Mouse (Mus musculus): ENCODE results near the gene Tmem163. TPM values are rescaled to one million over a fixed set of nuclear protein-coding genes. Genes with fewer than 3 reads are reported as not detected.
A peak's percentile ranks its signal among the peaks of the same experiment; 100 is the strongest.

Tmem163 gene
- polyA plus RNA-seq, 1 experiment from 2014 or later: 1.0 TPM

GRCm38 (mm10) chr1:127465292-127465691, 214.1 kb downstream of the Tmem163 start:
- H3K9ac ChIP-seq (replicated peaks; ENCODE audit: low read depth, low read length): no peak overlapping the region
- no peak overlapping the region for H3K4me3 ChIP-seq (ENCODE audit: low read depth, low read length)
- no peaks in the 10 kb centered on the region for H3K4me1 ChIP-seq (ENCODE audit: control insufficient read depth, insufficient read depth, low read length)
- no peak for ATAC-seq (ENCODE audit: insufficient number of reproducible peaks, insufficient read depth, low FRiP score, low read depth)
- H3K4me2 ChIP-seq (replicated peaks; ENCODE audit: low read depth, low read length): no peak overlapping the region
- WGBS: 73% methylated on average over 6 of the region's 6 CpGs
- H3K36me3 ChIP-seq (ENCODE audit: control insufficient read depth, insufficient read depth, low read length): no peaks in the 10 kb centered on the region
- H3K27ac ChIP-seq (ENCODE audit: low read length): no peak overlapping the region
- H3K9me3 ChIP-seq (ENCODE audit: control insufficient read depth, low read depth, low read length): no peaks in the 10 kb centered on the region
- H3K27me3 ChIP-seq (ENCODE audit: control insufficient read depth, insufficient read depth, low read length): no peaks in the 10 kb centered on the region

GRCm38 (mm10) chr1:127464041-127464440, 215.3 kb downstream of the Tmem163 start:
- Histone ChIP-seq H3K36me3 (ENCODE audit: control insufficient read depth, insufficient read depth, low read length) (no peaks in the 10 kb centered on the region; the same call in 1 of the 2 replicates), H3K4me1 (ENCODE audit: control insufficient read depth, insufficient read depth, low read length) (no peaks in the 10 kb centered on the region), H3K4me3 (ENCODE audit: low read depth, low read length) (no peak overlapping the region), H3K4me2 (replicated peaks; ENCODE audit: low read depth, low read length) (no peak overlapping the region), H3K27ac (ENCODE audit: low read length) (no peak overlapping the region), H3K27me3 (ENCODE audit: control insufficient read depth, insufficient read depth, low read length) (no peaks in the 10 kb centered on the region), H3K9ac (replicated peaks; ENCODE audit: low read depth, low read length) (no peak overlapping the region), H3K9me3 (ENCODE audit: control insufficient read depth, low read depth, low read length) (no peaks in the 10 kb centered on the region)
- no peak for ATAC-seq (ENCODE audit: insufficient number of reproducible peaks, insufficient read depth, low FRiP score, low read depth)
- 75% methylated on average over 6 of the region's 6 CpGs for WGBS

GRCm38 (mm10) chr1:127461017-127461416, 218.3 kb downstream of the Tmem163 start:
- no peak for ATAC-seq (ENCODE audit: insufficient number of reproducible peaks, insufficient read depth, low FRiP score, low read depth)
- no peaks in the 10 kb centered on the region for H3K27me3 ChIP-seq (ENCODE audit: control insufficient read depth, insufficient read depth, low read length)
- H3K4me1 ChIP-seq (ENCODE audit: control insufficient read depth, insufficient read depth, low read length): no peaks in the 10 kb centered on the region
- H3K27ac ChIP-seq (ENCODE audit: low read length): no peak overlapping the region
- H3K9me3 ChIP-seq (ENCODE audit: control insufficient read depth, low read depth, low read length): no peaks in the 10 kb centered on the region
- 87% methylated on average over 9 of the region's 9 CpGs for WGBS
- no peaks in the 10 kb centered on the region; the same call in 1 of the 2 replicates for H3K36me3 ChIP-seq (ENCODE audit: control insufficient read depth, insufficient read depth, low read length)
- H3K4me3 ChIP-seq (ENCODE audit: low read depth, low read length): no peak overlapping the region
- no peak overlapping the region for H3K9ac ChIP-seq (replicated peaks; ENCODE audit: low read depth, low read length)
- no peak overlapping the region for H3K4me2 ChIP-seq (replicated peaks; ENCODE audit: low read depth, low read length)

- H3K9ac ChIP-seq (replicated peaks; ENCODE audit: low read depth, low read length): no peak overlapping the region
- no peak overlapping the region for H3K4me3 ChIP-seq (ENCODE audit: low read depth, low read length)
- no peak overlapping the region for H3K27ac ChIP-seq (ENCODE audit: low read length)
- no peaks in the 10 kb centered on the region for H3K4me1 ChIP-seq (ENCODE audit: control insufficient read depth, insufficient read depth, low read length)
- H3K27me3 ChIP-seq (ENCODE audit: control insufficient read depth, insufficient read depth, low read length): no peaks in the 10 kb centered on the region
- H3K36me3 ChIP-seq (ENCODE audit: control insufficient read depth, insufficient read depth, low read length): no peaks in the 10 kb centered on the region; the same call in 1 of the 2 replicates
- no peaks in the 10 kb centered on the region for H3K9me3 ChIP-seq (ENCODE audit: control insufficient read depth, low read depth, low read length)
- ATAC-seq (ENCODE audit: insufficient number of reproducible peaks, insufficient read depth, low FRiP score, low read depth): no peak
- 87% methylated on average over 7 of the region's 7 CpGs for WGBS
- H3K4me2 ChIP-seq (replicated peaks; ENCODE audit: low read depth, low read length): no peak overlapping the region
Observed at GRCm38 (mm10) chr1:127459576-127459975, 219.8 kb downstream of the Tmem163 start.

GRCm38 (mm10) chr1:127459015-127459451, 220.3 kb downstream of the Tmem163 start:
- WGBS: 16% methylated on average over 6 of the region's 6 CpGs
- Histone ChIP-seq H3K4me2 (replicated peaks; ENCODE audit: low read depth, low read length) (no peak overlapping the region), H3K4me1 (ENCODE audit: control insufficient read depth, insufficient read depth, low read length) (no peaks in the 10 kb centered on the region), H3K9ac (replicated peaks; ENCODE audit: low read depth, low read length) (no peak overlapping the region), H3K27ac (ENCODE audit: low read length) (no peak overlapping the region), H3K36me3 (ENCODE audit: control insufficient read depth, insufficient read depth, low read length) (no peaks in the 10 kb centered on the region; the same call in 1 of the 2 replicates), H3K27me3 (ENCODE audit: control insufficient read depth, insufficient read depth, low read length) (no peaks in the 10 kb centered on the region), H3K4me3 (ENCODE audit: low read depth, low read length) (no peak overlapping the region), H3K9me3 (ENCODE audit: control insufficient read depth, low read depth, low read length) (no peaks in the 10 kb centered on the region)
- ATAC-seq (ENCODE audit: insufficient number of reproducible peaks, insufficient read depth, low FRiP score, low read depth): 0 out of 2 replicates have a peak, but pooled peaks have one; percentile 65

- Histone ChIP-seq H3K9ac (replicated peaks; ENCODE audit: low read depth, low read length) (no peak overlapping the region), H3K9me3 (ENCODE audit: control insufficient read depth, low read depth, low read length) (0 out of 2 replicates have a peak, but pooled peaks cover 4% of the 10 kb centered on the region), H3K36me3 (ENCODE audit: control insufficient read depth, insufficient read depth, low read length) (0 out of 2 replicates have a peak, but pooled peaks cover 1% of the 10 kb centered on the region), H3K4me1 (ENCODE audit: control insufficient read depth, insufficient read depth, low read length) (no peaks in the 10 kb centered on the region), H3K4me2 (replicated peaks; ENCODE audit: low read depth, low read length) (no peak overlapping the region), H3K27ac (ENCODE audit: low read length) (no peak overlapping the region), H3K27me3 (ENCODE audit: control insufficient read depth, insufficient read depth, low read length) (no peaks in the 10 kb centered on the region), H3K4me3 (ENCODE audit: low read depth, low read length) (no peak overlapping the region)
- ATAC-seq (ENCODE audit: insufficient number of reproducible peaks, insufficient read depth, low FRiP score, low read depth): no peak
- 92% methylated on average over 6 of the region's 6 CpGs for WGBS
Observed at GRCm38 (mm10) chr1:127453397-127453796, 226.0 kb downstream of the Tmem163 start.

GRCm38 (mm10) chr1:127444836-127445485, 234.4 kb downstream of the Tmem163 start:
- Histone ChIP-seq H3K4me2 (replicated peaks; ENCODE audit: low read depth, low read length) (no peak overlapping the region), H3K27me3 (ENCODE audit: control insufficient read depth, insufficient read depth, low read length) (no peaks in the 10 kb centered on the region), H3K4me1 (ENCODE audit: control insufficient read depth, insufficient read depth, low read length) (peaks cover 3% of the 10 kb centered on the region), H3K9ac (replicated peaks; ENCODE audit: low read depth, low read length) (no peak overlapping the region), H3K4me3 (ENCODE audit: low read depth, low read length) (no peak overlapping the region), H3K27ac (ENCODE audit: low read length) (no peak overlapping the region), H3K9me3 (ENCODE audit: control insufficient read depth, low read depth, low read length) (0 out of 2 replicates have a peak, but pooled peaks cover 5% of the 10 kb centered on the region), H3K36me3 (ENCODE audit: control insufficient read depth, insufficient read depth, low read length) (0 out of 2 replicates have a peak, but pooled peaks cover 4% of the 10 kb centered on the region)
- WGBS: 40% methylated on average over 5 of the region's 5 CpGs
- ATAC-seq (ENCODE audit: insufficient number of reproducible peaks, insufficient read depth, low FRiP score, low read depth): no peak

- peaks cover 7% of the 10 kb centered on the region for H3K4me1 ChIP-seq (ENCODE audit: control insufficient read depth, insufficient read depth, low read length)
- H3K36me3 ChIP-seq (ENCODE audit: control insufficient read depth, insufficient read depth, low read length): no peaks in the 10 kb centered on the region
- ATAC-seq (ENCODE audit: insufficient number of reproducible peaks, insufficient read depth, low FRiP score, low read depth): no peak
- 48% methylated on average over 14 of the region's 14 CpGs for WGBS
- no peak overlapping the region for H3K4me2 ChIP-seq (replicated peaks; ENCODE audit: low read depth, low read length)
- no peak overlapping the region for H3K9ac ChIP-seq (replicated peaks; ENCODE audit: low read depth, low read length)
- H3K4me3 ChIP-seq (ENCODE audit: low read depth, low read length): no peak overlapping the region
- H3K27me3 ChIP-seq (ENCODE audit: control insufficient read depth, insufficient read depth, low read length): no peaks in the 10 kb centered on the region
- no peaks in the 10 kb centered on the region for H3K9me3 ChIP-seq (ENCODE audit: control insufficient read depth, low read depth, low read length)
- H3K27ac ChIP-seq (ENCODE audit: low read length): no peak overlapping the region
Observed at GRCm38 (mm10) chr1:127442880-127443877, 236.2 kb downstream of the Tmem163 start.
